Comparison of ENCODE assay signal across 17 mouse cellular contexts in genomic region chr14:108247365-108247764, GRCm38 (mm10).
DNase-seq lines count a peak whose midpoint lies in the region; TF ChIP-seq lines count a peak whose summit lies in the region.
"Had no signal": no experiment of that assay in that cellular context is flagged by ENCODE, and none has a peak within 500 bp of the region (broad histone marks: within the 10 kb centered on the region; RNA-seq: fewer than 3 reads in every experiment).

No protein-coding gene starts in this region.

- no peaks in the 10 kb centered on the region for H3K36me3 ChIP-seq in heart, embryonic 10.5 days
- H3K36me3 ChIP-seq in midbrain, embryonic 10.5 days = no peaks in the 10 kb centered on the region
- H3K36me3 ChIP-seq: heart, embryonic 12.5 days; intestine, embryonic 15.5 days; neural tube, embryonic 15.5 days; stomach, embryonic 15.5 days had no signal

- TF ChIP-seq POLR2A in brain, embryonic 14.5 days (IDR thresholded peaks at IDR 0.05; ENCODE audit: borderline replicate concordance, extremely low read depth, insufficient read depth, insufficient read length, poor library complexity, severe bottlenecking) = no peak

- no peak for TF ChIP-seq CTCF in brain, embryonic 14.5 days (IDR thresholded peaks at IDR 0.05; ENCODE audit: borderline replicate concordance, extremely low read depth, insufficient read depth, insufficient read length)

- H3K27ac ChIP-seq in heart, embryonic 10.5 days = no peak overlapping the region
- no peak overlapping the region for H3K27ac ChIP-seq in midbrain, embryonic 10.5 days (replicated peaks)
- H3K27ac ChIP-seq: intestine, embryonic 15.5 days; neural tube, embryonic 15.5 days; stomach, embryonic 15.5 days had no signal

- no peak overlapping the region for H3K4me3 ChIP-seq in heart, embryonic 10.5 days
- H3K4me3 ChIP-seq in midbrain, embryonic 10.5 days = no peak overlapping the region
- H3K4me3 ChIP-seq: heart, embryonic 12.5 days; intestine, embryonic 15.5 days; neural tube, embryonic 15.5 days; stomach, embryonic 15.5 days had no signal

- no peaks in the 10 kb centered on the region for H3K27me3 ChIP-seq in heart, embryonic 10.5 days (ENCODE audit: insufficient read depth, poor library complexity, severe bottlenecking)
- no peaks in the 10 kb centered on the region for H3K27me3 ChIP-seq in midbrain, embryonic 10.5 days (ENCODE audit: low read depth, poor library complexity, severe bottlenecking)
- H3K27me3 ChIP-seq: heart, embryonic 12.5 days; intestine, embryonic 15.5 days; neural tube, embryonic 15.5 days; stomach, embryonic 15.5 days had no signal

- 53% methylated on average over 8 of the region's 8 CpGs for WGBS in heart, embryonic 10.5 days
- 82% methylated on average over 8 of the region's 8 CpGs for WGBS in midbrain, embryonic 10.5 days

- no peaks in the 10 kb centered on the region for H3K9me3 ChIP-seq in heart, embryonic 10.5 days
- no peaks in the 10 kb centered on the region for H3K9me3 ChIP-seq in midbrain, embryonic 10.5 days (replicated peaks)
- H3K9me3 ChIP-seq: heart, embryonic 12.5 days; intestine, embryonic 15.5 days; neural tube, embryonic 15.5 days; stomach, embryonic 15.5 days had no signal

- no peaks in the 10 kb centered on the region for H3K4me1 ChIP-seq in heart, embryonic 10.5 days
- H3K4me1 ChIP-seq in midbrain, embryonic 10.5 days = no peaks in the 10 kb centered on the region
- H3K4me1 ChIP-seq: heart, embryonic 12.5 days; intestine, embryonic 15.5 days; neural tube, embryonic 15.5 days; stomach, embryonic 15.5 days had no signal

- peak; percentile 8 for DNase-seq in brain, embryonic 14.5 days (ENCODE audit: low read depth)
- peak; percentile 54 to 58 for DNase-seq in frontal cortex, postnatal 14 days (ENCODE audit: low spot score in 2 of 2)
- peak; percentile 44 to 48 for DNase-seq in layer of hippocampus, postnatal 36 days
- peak; percentile 89 for DNase-seq in right cerebral cortex, adult 18-20 months
- no peak for DNase-seq in cerebellum, postnatal 10 days
- DNase-seq in ovary, postnatal 36 days (ENCODE audit: low spot score) = no peak
- no peak for DNase-seq in heart, embryonic 10.5 days (ENCODE audit: low spot score)
- DNase-seq in midbrain, embryonic 10.5 days (ENCODE audit: low spot score) = no peak
- DNase-seq: cerebellum, adult 18-20 months; gastrocnemius, postnatal 14 days; kidney, postnatal 25 days; lung, embryonic 14.5 days; thymus, postnatal 36 days had no signal

Comparison
In these comparisons a context has a peak if more than half of its experiments do, and no peak if none do; other contexts are left out.
1. DNase-seq: peak in brain, embryonic 14.5 days (single experiment), frontal cortex, postnatal 14 days (2 of 2), layer of hippocampus, postnatal 36 days (2 of 2) and right cerebral cortex, adult 18-20 months (single experiment); none in cerebellum, postnatal 10 days (0 of 2), ovary, postnatal 36 days (single experiment), heart, embryonic 10.5 days (single experiment) and midbrain, embryonic 10.5 days (single experiment).